Comparison of ENCODE assay signal across 1 mouse cellular context in the genomic region with DNA sequence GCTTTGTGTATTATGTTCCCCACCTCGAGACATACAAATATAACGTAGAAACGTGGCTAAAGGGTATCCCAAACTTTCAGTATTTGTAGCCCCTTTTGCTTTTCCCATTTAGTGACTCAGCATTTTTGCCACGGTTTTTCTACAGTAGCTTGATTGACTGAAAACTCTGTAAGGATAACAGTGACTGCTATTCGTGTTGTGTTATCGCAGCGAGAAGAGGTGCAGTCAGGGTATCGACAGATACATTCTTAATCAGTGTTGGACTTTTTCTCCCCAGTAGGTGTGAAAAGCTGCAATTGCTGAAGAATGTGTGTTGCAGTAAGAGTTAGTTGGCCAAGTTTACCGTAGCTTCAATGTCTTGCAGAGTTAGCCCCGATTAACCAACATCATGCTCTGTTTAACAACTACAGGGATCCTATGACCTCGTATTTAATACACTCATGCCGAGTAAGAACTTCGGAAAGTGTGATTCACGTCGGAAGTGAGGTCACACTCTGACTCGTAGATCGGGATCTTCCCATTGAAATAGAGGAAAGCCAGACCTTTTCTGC.
TF ChIP-seq lines count a peak whose summit lies in the region.

No protein-coding gene starts in this region.

TF ChIP-seq in MEL, 35 proteins besides CTCF, POLR2A, EP300 and RAD21 (continued from another document):
- TF ChIP-seq TBP (IDR thresholded peaks at IDR 0.05; ENCODE audit: low read depth, low read length) = 0 out of 2 replicates have a peak, but pooled peaks have one; percentile 21
- no peak for TF ChIP-seq ZMIZ1 (IDR thresholded peaks at IDR 0.05; ENCODE audit: low read depth, low read length)
- no peak for TF ChIP-seq ZKSCAN1 (IDR thresholded peaks at IDR 0.05; ENCODE audit: low read depth, low read length)
- TF ChIP-seq SIN3A (IDR thresholded peaks at IDR 0.05; ENCODE audit: low read length) = peak; percentile 84
